Mouse (Mus musculus) cerebellum, adult 2 months (tissue): ENCODE results near the gene Ctps2.

Experiments
- CTCF ChIP-seq: fragments of 200-500 bp; IDR thresholded peaks from 2 replicates; pipeline ENCODE4 v1.5.1; 2011; ENCODE audit warnings: low read depth, mild to moderate bottlenecking, control low read depth, low read length, moderate library complexity, borderline replicate concordance; ENCODE audit not compliant: insufficient read depth
- POLR2A ChIP-seq: fragments of 200-500 bp; IDR thresholded peaks from 2 replicates; pipeline ENCODE4 v1.6.1; 2011; ENCODE audit warnings: low read length, control low read depth, borderline replicate concordance; ENCODE audit not compliant: insufficient read depth

- no peak for TF ChIP-seq CTCF
- no peak for TF ChIP-seq POLR2A
Measured at GRCm38 (mm10) chrX:162873761-162874160, 27.3 kb upstream of the Ctps2 start.
